Mouse (Mus musculus) WW6 (cell line): Measurements from ENCODE around the gene Golga4.

Source experiments
- DNase-seq: peaks from one replicate; pipeline ENCODE4 v3.0.0-alpha.2; 2013; ENCODE audit warnings: low read depth, low spot score

Golga4 gene

GRCm38 (mm10) chr9:118521659-118522058 lies 15.6 kb downstream of the Golga4 start:
- DNase-seq: no peak

GRCm38 (mm10) chr9:118523738-118524137 lies 17.7 kb downstream of the Golga4 start:
- DNase-seq: no peak

- DNase-seq: no peak
Measured at GRCm38 (mm10) chr9:118527056-118527455, 21.0 kb downstream of the Golga4 start.

- no peak for DNase-seq
Measured at GRCm38 (mm10) chr9:118529783-118530182, 23.7 kb downstream of the Golga4 start.

- no peak for DNase-seq
Measured at GRCm38 (mm10) chr9:118530679-118531078, 24.6 kb downstream of the Golga4 start.

- no peak for DNase-seq
Measured at GRCm38 (mm10) chr9:118532516-118533205, 26.6 kb downstream of the Golga4 start.

- DNase-seq: no peak
Measured at GRCm38 (mm10) chr9:118536946-118537345, 30.9 kb downstream of the Golga4 start.

GRCm38 (mm10) chr9:118537463-118538339 lies 31.6 kb downstream of the Golga4 start:
- DNase-seq: no peak

- DNase-seq: no peak
Measured at GRCm38 (mm10) chr9:118541851-118542250, 35.8 kb downstream of the Golga4 start.

GRCm38 (mm10) chr9:118545146-118545545 lies 39.1 kb downstream of the Golga4 start:
- no peak for DNase-seq

- DNase-seq: no peak
Measured at GRCm38 (mm10) chr9:118548651-118549050, 42.6 kb downstream of the Golga4 start.

- DNase-seq: no peak
Measured at GRCm38 (mm10) chr9:118556951-118557780, 51.1 kb downstream of the Golga4 start.

- no peak for DNase-seq
Measured at GRCm38 (mm10) chr9:118563356-118563755, 57.3 kb downstream of the Golga4 start.

- no peak for DNase-seq
Measured at GRCm38 (mm10) chr9:118563866-118564265, 57.8 kb downstream of the Golga4 start.

GRCm38 (mm10) chr9:118564696-118565095 lies 58.6 kb downstream of the Golga4 start:
- no peak for DNase-seq

GRCm38 (mm10) chr9:118569328-118569727 lies 63.3 kb downstream of the Golga4 start:
- no peak for DNase-seq

GRCm38 (mm10) chr9:118570865-118571264 lies 64.8 kb downstream of the Golga4 start:
- no peak for DNase-seq

GRCm38 (mm10) chr9:118571701-118572100 lies 65.6 kb downstream of the Golga4 start:
- no peak for DNase-seq

GRCm38 (mm10) chr9:118574911-118575310 lies 68.8 kb downstream of the Golga4 start:
- no peak for DNase-seq

GRCm38 (mm10) chr9:118580371-118580770 lies 74.3 kb downstream of the Golga4 start:
- DNase-seq: no peak

GRCm38 (mm10) chr9:118582757-118583156 lies 76.7 kb downstream of the Golga4 start:
- DNase-seq: no peak

- DNase-seq: no peak
Measured at GRCm38 (mm10) chr9:118584838-118585237, 78.8 kb downstream of the Golga4 start.
